Mouse (Mus musculus): ENCODE measurements around the gene Slc12a1. TPM values are rescaled to one million over a fixed set of nuclear protein-coding genes. Genes with fewer than 3 reads are reported as not detected.

The Slc12a1 gene
- polyA plus RNA-seq, 1 experiment from 2014 or later, result not detected

DNA sequence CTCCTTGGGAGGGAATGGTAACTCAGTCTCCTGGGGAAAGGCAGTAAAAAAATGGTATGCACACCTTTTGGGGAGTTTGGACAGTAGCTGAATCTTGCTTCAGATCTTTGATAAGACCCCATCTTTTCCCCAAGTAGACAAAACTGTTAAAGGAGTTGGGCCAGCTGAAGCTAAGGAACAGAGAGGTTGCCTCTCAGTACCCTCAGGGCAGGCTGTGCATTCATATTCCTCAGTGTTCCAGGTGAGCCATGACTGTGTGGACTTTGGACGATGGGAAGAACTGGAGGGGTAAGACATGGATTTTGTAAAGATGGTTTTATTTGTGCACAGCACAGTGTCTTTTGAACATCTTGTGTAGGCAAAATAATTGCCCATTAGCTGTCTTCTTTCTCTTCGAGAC, 108.0 kb downstream of the Slc12a1 start:
- H3K27me3 ChIP-seq, result no peaks in the 10 kb centered on the region
- H3K4me3 ChIP-seq, result no peak overlapping the region
- no peaks in the 10 kb centered on the region for H3K9me3 ChIP-seq
- WGBS, result 81% methylated on average over 2 of the region's 2 CpGs
- no peak for ATAC-seq (ENCODE audit: borderline replicate concordance, extremely low read depth, low FRiP score, low TSS enrichment)
- H3K4me2 ChIP-seq, result no peak overlapping the region
- no peak overlapping the region for H3K27ac ChIP-seq
- H3K4me1 ChIP-seq, result peaks cover 4% of the 10 kb centered on the region; the same call in 1 of the 2 replicates
- peaks cover 29% of the 10 kb centered on the region for H3K36me3 ChIP-seq
- no peak overlapping the region for H3K9ac ChIP-seq

DNA sequence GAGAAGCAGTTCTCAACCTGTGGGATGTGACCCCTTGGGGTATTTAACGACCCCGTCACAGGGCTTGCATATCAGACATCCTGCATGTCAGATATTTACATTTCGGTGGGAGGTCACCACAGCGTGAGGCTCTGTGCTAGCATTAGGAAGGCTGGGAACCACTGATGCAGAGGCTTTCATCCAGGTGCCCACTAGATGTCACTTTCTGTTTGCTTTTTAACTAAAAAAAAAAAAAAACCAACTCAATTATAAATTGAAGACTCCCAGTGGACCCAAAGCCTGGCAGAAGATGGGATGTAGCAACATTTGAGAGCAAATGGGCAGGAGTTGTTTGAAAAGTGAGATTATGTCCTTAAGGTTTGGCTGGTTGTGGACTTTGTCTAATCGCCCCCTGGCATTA, 110.8 kb downstream of the Slc12a1 start:
- H3K4me3 ChIP-seq, result no peak overlapping the region
- H3K27ac ChIP-seq, result no peak overlapping the region
- no peaks in the 10 kb centered on the region for H3K9me3 ChIP-seq
- peaks cover 10% of the 10 kb centered on the region; the same call in 1 of the 2 replicates for H3K36me3 ChIP-seq
- ATAC-seq (ENCODE audit: borderline replicate concordance, extremely low read depth, low FRiP score, low TSS enrichment), result no peak
- H3K4me1 ChIP-seq, result peaks cover 4% of the 10 kb centered on the region; the same call in 1 of the 2 replicates
- H3K9ac ChIP-seq, result no peak overlapping the region
- no peak overlapping the region for H3K4me2 ChIP-seq
- 11% methylated on average over 5 of the region's 5 CpGs for whole genome bisulfite sequencing
- no peaks in the 10 kb centered on the region for H3K27me3 ChIP-seq

DNA sequence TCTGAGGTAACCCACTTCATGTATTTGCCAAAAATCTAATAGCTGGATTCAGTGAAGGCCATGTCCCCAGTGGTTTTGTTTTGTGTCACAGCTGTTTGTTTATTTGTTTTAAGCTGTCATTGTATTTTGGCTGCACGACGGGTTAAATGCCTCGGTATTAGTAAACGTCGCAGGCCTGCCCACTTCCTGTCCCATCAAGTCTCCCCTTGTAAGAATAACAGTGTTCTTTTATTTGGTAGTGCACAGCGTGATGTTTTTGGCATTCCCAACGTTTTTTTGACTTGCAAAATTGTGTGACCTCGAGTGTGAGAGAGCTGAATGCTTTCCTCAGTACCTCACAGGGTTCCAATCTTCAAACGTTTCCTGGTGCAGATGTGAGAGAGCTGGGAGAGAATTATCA, 111.4 kb downstream of the Slc12a1 start:
- Histone ChIP-seq H3K9ac (no peak overlapping the region), H3K4me2 (no peak overlapping the region)

GRCm38 (mm10) chr2:125268876-125269275, 116.6 kb downstream of the Slc12a1 start:
- ATAC-seq (ENCODE audit: borderline replicate concordance, extremely low read depth, low FRiP score, low TSS enrichment), result no peak
- Histone ChIP-seq H3K4me1 (peaks cover 4% of the 10 kb centered on the region; the same call in 1 of the 2 replicates), H3K27me3 (no peaks in the 10 kb centered on the region), H3K4me3 (no peak overlapping the region), H3K9me3 (no peaks in the 10 kb centered on the region), H3K4me2 (no peak overlapping the region), H3K9ac (no peak overlapping the region), H3K36me3 (no peaks in the 10 kb centered on the region), H3K27ac (no peak overlapping the region)
- WGBS, result 45% methylated on average over 1 of the region's 1 CpGs

More for the DNA sequence above, 111.4 kb downstream of the Slc12a1 start:
- H3K9me3 ChIP-seq, result no peaks in the 10 kb centered on the region
- no peak overlapping the region for H3K4me3 ChIP-seq
- no peaks in the 10 kb centered on the region for H3K27me3 ChIP-seq
- peaks cover 7% of the 10 kb centered on the region; the same call in 1 of the 2 replicates for H3K36me3 ChIP-seq
- ATAC-seq (ENCODE audit: borderline replicate concordance, extremely low read depth, low FRiP score, low TSS enrichment), result peak; percentile 80
- peak overlapping the region; percentile 57 for H3K27ac ChIP-seq
- peaks cover 4% of the 10 kb centered on the region; the same call in 1 of the 2 replicates for H3K4me1 ChIP-seq
- WGBS, result 9% methylated on average over 9 of the region's 9 CpGs

- no peak overlapping the region for H3K4me3 ChIP-seq
- H3K9me3 ChIP-seq, result no peaks in the 10 kb centered on the region
- WGBS, result 55% methylated on average over 5 of the region's 5 CpGs
- no peak for ATAC-seq (ENCODE audit: borderline replicate concordance, extremely low read depth, low FRiP score, low TSS enrichment)
- no peak overlapping the region for H3K4me2 ChIP-seq
- peaks cover 14% of the 10 kb centered on the region; the same call in 1 of the 2 replicates for H3K4me1 ChIP-seq
- no peaks in the 10 kb centered on the region for H3K36me3 ChIP-seq
- H3K9ac ChIP-seq, result no peak overlapping the region
- no peaks in the 10 kb centered on the region for H3K27me3 ChIP-seq
- H3K27ac ChIP-seq, result 0 out of 2 replicates have a peak overlapping the region, but pooled peaks have one; percentile 6
These were observed 123.3 kb downstream of the Slc12a1 start for GRCm38 (mm10) chr2:125275617-125276016.

- ATAC-seq (ENCODE audit: borderline replicate concordance, extremely low read depth, low FRiP score, low TSS enrichment), result no peak
- Histone ChIP-seq H3K9ac (no peak overlapping the region), H3K4me1 (peaks cover 14% of the 10 kb centered on the region; the same call in 1 of the 2 replicates), H3K27me3 (no peaks in the 10 kb centered on the region), H3K4me2 (no peak overlapping the region), H3K4me3 (no peak overlapping the region), H3K36me3 (no peaks in the 10 kb centered on the region), H3K9me3 (no peaks in the 10 kb centered on the region), H3K27ac (no peak overlapping the region)
- WGBS, result 73% methylated on average over 5 of the region's 5 CpGs
These were observed 124.4 kb downstream of the Slc12a1 start for GRCm38 (mm10) chr2:125276692-125277091.

DNA sequence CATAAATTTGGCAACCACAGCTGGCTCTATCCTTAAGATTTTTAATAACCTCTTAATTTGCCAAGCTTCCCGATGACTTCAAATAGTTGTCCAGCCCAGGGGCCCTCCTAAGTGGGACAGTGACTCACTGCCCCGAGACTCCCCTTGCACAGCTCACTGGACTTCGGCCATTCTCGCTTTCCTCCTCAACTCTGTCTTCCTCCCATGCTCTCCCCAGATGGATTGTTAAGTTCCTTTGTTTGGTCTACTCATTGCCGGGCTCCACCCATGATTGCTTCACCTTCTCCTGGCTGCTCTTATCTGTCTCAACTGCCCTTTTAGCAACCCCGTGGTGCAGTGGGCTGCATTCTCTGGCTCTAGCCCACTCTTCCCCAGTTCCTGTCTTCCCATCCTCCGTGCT, 126.2 kb downstream of the Slc12a1 start:
- Histone ChIP-seq H3K4me2 (no peak overlapping the region), H3K27ac (peak overlapping the region; percentile 44; the same call in 1 of the 2 replicates), H3K9ac (no peak overlapping the region), H3K27me3 (no peaks in the 10 kb centered on the region), H3K36me3 (no peaks in the 10 kb centered on the region), H3K4me1 (peaks cover 19% of the 10 kb centered on the region), H3K4me3 (no peak overlapping the region), H3K9me3 (no peaks in the 10 kb centered on the region)
- 34% methylated on average over 7 of the region's 7 CpGs for whole genome bisulfite sequencing
- peak; percentile 77 for ATAC-seq (ENCODE audit: borderline replicate concordance, extremely low read depth, low FRiP score, low TSS enrichment)

Other genes with a start within 250 kb of the Slc12a1 start
- 1.7 and 3.4 TPM in 2 replicates for gene Slc24a5, start 84.4 kb upstream of the Slc12a1 start, polyA plus RNA-seq (2015; fragmentation: Nextera tagmentation; extraction: Ambion mirVana)
- gene Myef2, start 28.8 kb upstream of the Slc12a1 start, polyA plus RNA-seq (2015; fragmentation: Nextera tagmentation; extraction: Ambion mirVana), result 91.9 and 97.6 TPM in 2 replicates
- gene Ctxn2, start 15.8 kb upstream of the Slc12a1 start, polyA plus RNA-seq (2015; fragmentation: Nextera tagmentation; extraction: Ambion mirVana), result 0.21 TPM in 1 of 2 replicates, not detected in the other
- 164 and 176 TPM in 2 replicates for gene Dut, start 94.7 kb downstream of the Slc12a1 start, polyA plus RNA-seq (2015; fragmentation: Nextera tagmentation; extraction: Ambion mirVana)